Mouse (Mus musculus) forebrain, embryonic 14.5 days (tissue): ENCODE data around the gene Kcnip2. TPM values are rescaled to one million over a fixed set of nuclear protein-coding genes. Genes with fewer than 3 reads are reported as not detected.

Experiments used
- ATAC-seq: fragments of 200-750 bp; cut with Nextera tagmentation; 2 replicates; pipeline ENCODE4 v1.8.0; 2017; ENCODE audit warnings: mild to moderate bottlenecking, moderate library complexity
- DNase-seq: peaks from one replicate; pipeline ENCODE4 v3.0.0-alpha.2; 2015; ENCODE audit warnings: low spot score
- H3K27ac ChIP-seq: fragments of 300-500 bp; sonication (generic); 2 replicates; pipeline ENCODE4 v1.5.1; 2014; ENCODE audit warnings: low read depth, mild to moderate bottlenecking, control low read depth, low read length, moderate library complexity
- H3K27me3 ChIP-seq: fragments of 300-500 bp; sonication (generic); replicated peaks from 2 replicates; pipeline ENCODE4 v1.6.1; 2014; ENCODE audit warnings: low read length, control low read depth, mixed read lengths; ENCODE audit not compliant: control insufficient read depth, insufficient read depth
- H3K36me3 ChIP-seq: fragments of 300-500 bp; sonication (generic); 2 replicates; pipeline ENCODE4 v1.6.1; 2014; ENCODE audit warnings: low read length, control low read depth; ENCODE audit not compliant: control insufficient read depth, insufficient read depth
- H3K4me1 ChIP-seq: fragments of 300-500 bp; sonication (generic); 2 replicates; pipeline ENCODE4 v1.6.1; 2014; ENCODE audit warnings: antibody characterized with exemption, low read length, control low read depth; ENCODE audit not compliant: control insufficient read depth, insufficient read depth
- H3K4me2 ChIP-seq: fragments of 300-500 bp; sonication (generic); 2 replicates; pipeline ENCODE4 v1.6.1; 2014; ENCODE audit warnings: mild to moderate bottlenecking, control low read depth, low read length
- H3K4me3 ChIP-seq: fragments of 300-500 bp; sonication (generic); 2 replicates; pipeline ENCODE4 v1.5.1; 2014; ENCODE audit warnings: low read depth, low read length, control low read depth
- H3K9ac ChIP-seq: fragments of 300-500 bp; sonication (generic); 2 replicates; pipeline ENCODE4 v1.6.1; 2014; ENCODE audit warnings: mild to moderate bottlenecking, low read length, control low read depth, moderate library complexity
- H3K9me3 ChIP-seq: fragments of 300-500 bp; sonication (generic); replicated peaks from 2 replicates; pipeline ENCODE4 v1.6.1; 2016; ENCODE audit warnings: low read length, control low read depth, mixed read lengths; ENCODE audit not compliant: control insufficient read depth
- WGBS: fragments of 180-500 bp; shearing (Covaris S2); extraction: QIAGEN DNeasy Blood & Tissue Kit; methylation state at CpG from one replicate; pipeline ENCODE4 v1.1.7; 2014; 5-methylcytosine and 5-hydroxymethylcytosine counted together
- polyA plus RNA-seq: library from polyadenylated mRNA; unstranded; fragments of >200 nt; fragmentation: Nextera tagmentation; extraction: Ambion mirVana; gene quantifications from 2 replicates; pipeline ENCODE4 v1.2.1, GENCODE M21; 2014

The Kcnip2 gene
- polyA plus RNA-seq, 1 experiment from 2014 or later, result 4.6 TPM

GRCm38 (mm10) chr19:45747028-45747867, 68.6 kb downstream of the Kcnip2 start:
- peaks cover 36% of the 10 kb centered on the region for H3K27me3 ChIP-seq
- WGBS, result 37% methylated on average over 11 of the region's 11 CpGs
- peaks cover 13% of the 10 kb centered on the region for H3K36me3 ChIP-seq
- no peak overlapping the region for H3K27ac ChIP-seq
- H3K4me2 ChIP-seq, result no peak overlapping the region
- H3K4me3 ChIP-seq, result no peak overlapping the region
- no peaks in the 10 kb centered on the region for H3K9me3 ChIP-seq
- H3K9ac ChIP-seq, result no peak overlapping the region
- ATAC-seq, result no peak
- peak; percentile 86 for DNase-seq
- peaks cover 6% of the 10 kb centered on the region for H3K4me1 ChIP-seq

- Histone ChIP-seq H3K27ac (no peak overlapping the region), H3K36me3 (peaks cover 4% of the 10 kb centered on the region), H3K4me1 (peaks cover 6% of the 10 kb centered on the region), H3K9ac (no peak overlapping the region), H3K4me2 (no peak overlapping the region), H3K27me3 (peaks cover 44% of the 10 kb centered on the region), H3K4me3 (no peak overlapping the region), H3K9me3 (no peaks in the 10 kb centered on the region)
- 12% methylated on average over 29 of the region's 29 CpGs for WGBS
- peak; percentile 74 for DNase-seq
- ATAC-seq, result no peak
Observed at GRCm38 (mm10) chr19:45746153-45747020, 69.5 kb downstream of the Kcnip2 start.

GRCm38 (mm10) chr19:45745344-45746152, 70.3 kb downstream of the Kcnip2 start:
- Histone ChIP-seq H3K9ac (no peak overlapping the region), H3K36me3 (peaks cover 1% of the 10 kb centered on the region; the same call in 1 of the 2 replicates), H3K4me1 (peaks cover 6% of the 10 kb centered on the region), H3K4me2 (no peak overlapping the region), H3K27ac (no peak overlapping the region), H3K27me3 (peaks cover 52% of the 10 kb centered on the region), H3K9me3 (no peaks in the 10 kb centered on the region), H3K4me3 (no peak overlapping the region)
- ATAC-seq (no peak), DNase-seq (no peak)
- 2% methylated on average over 32 of the region's 32 CpGs for WGBS

GRCm38 (mm10) chr19:45743619-45744018, 72.2 kb downstream of the Kcnip2 start:
- H3K36me3 ChIP-seq, result no peaks in the 10 kb centered on the region
- DNase-seq (no peak), ATAC-seq (no peak)
- H3K27me3 ChIP-seq, result peaks cover 70% of the 10 kb centered on the region
- H3K4me2 ChIP-seq, result no peak overlapping the region
- WGBS, result 13% methylated on average over 7 of the region's 7 CpGs
- H3K9me3 ChIP-seq, result no peaks in the 10 kb centered on the region
- peaks cover 6% of the 10 kb centered on the region for H3K4me1 ChIP-seq
- 0 out of 2 replicates have a peak overlapping the region, but pooled peaks have one; percentile 31 for H3K4me3 ChIP-seq
- no peak overlapping the region for H3K27ac ChIP-seq
- H3K9ac ChIP-seq, result no peak overlapping the region

- Histone ChIP-seq H3K27me3 (peaks cover 75% of the 10 kb centered on the region), H3K36me3 (no peaks in the 10 kb centered on the region), H3K4me1 (peaks cover 6% of the 10 kb centered on the region), H3K9ac (0 out of 2 replicates have a peak overlapping the region, but pooled peaks have one; percentile 25), H3K4me2 (peak overlapping the region; percentile 68), H3K9me3 (no peaks in the 10 kb centered on the region), H3K4me3 (peak overlapping the region; percentile 31), H3K27ac (no peak overlapping the region)
- DNase-seq (no peak), ATAC-seq (no peak)
- WGBS, result 2% methylated on average over 22 of the region's 44 CpGs
Observed at GRCm38 (mm10) chr19:45742984-45743575, 72.8 kb downstream of the Kcnip2 start.

- Histone ChIP-seq H3K27ac (no peak within 1 kb of the TSS), H3K4me2 (peak within 1 kb of the TSS; percentile 68), H3K9ac (peak within 1 kb of the TSS; percentile 48), H3K27me3 (peaks cover 82% of the 10 kb centered on the region), H3K9me3 (no peaks in the 10 kb centered on the region), H3K36me3 (no peaks in the 10 kb centered on the region), H3K4me3 (peak within 1 kb of the TSS; percentile 31), H3K4me1 (peaks cover 7% of the 10 kb centered on the region)
- ATAC-seq (no peak), DNase-seq (no peak)
- under 1% methylated on average over 63 of the region's 68 CpGs for WGBS
Observed at GRCm38 (mm10) chr19:45742218-45742983, 73.5 kb downstream of the Kcnip2 start, which contains the start of gene Fgf8. Fgf8 (minus strand) TSS chr19:45742915.
